Mouse (Mus musculus) liver, embryonic 14.5 days (tissue): Measurements from ENCODE around the gene Tedc1.

ENCODE experiments used
- CTCF ChIP-seq: IDR thresholded peaks from 2 replicates; pipeline ENCODE4 v1.5.1; 2016; ENCODE audit warnings: antibody characterized with exemption, low read depth, control low read depth
- EP300 ChIP-seq: IDR thresholded peaks from 2 replicates; pipeline ENCODE4 v1.6.1; 2016; ENCODE audit warnings: antibody characterized with exemption, low read depth

DNA sequence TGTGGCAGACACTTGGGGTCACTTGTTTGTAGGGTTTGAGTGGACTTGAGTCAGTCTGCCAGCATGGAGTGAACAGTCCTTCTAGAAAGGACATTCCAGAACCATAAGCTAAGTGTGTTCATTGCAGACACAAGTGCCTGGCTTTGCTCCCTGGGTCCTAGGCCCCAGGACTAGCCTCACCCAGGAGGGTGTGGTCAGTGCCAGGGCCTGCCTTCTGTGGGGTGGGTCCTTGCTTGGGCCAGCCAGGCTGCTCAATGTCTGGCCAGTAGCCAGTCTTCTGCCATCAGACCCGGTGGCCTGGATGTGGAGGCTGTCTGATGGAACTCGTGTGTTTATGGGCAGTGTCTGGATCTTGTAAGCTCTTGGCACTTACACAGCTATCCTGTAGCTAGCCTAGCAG lies 23.7 kb upstream of the Tedc1 start:
- TF ChIP-seq CTCF (no peak), EP300 (no peak)
